Mouse (Mus musculus) hindbrain, embryonic 11.5 days (tissue): ENCODE measurements around the gene Vmn1r184. TPM values are rescaled to one million over a fixed set of nuclear protein-coding genes. Genes with fewer than 3 reads are reported as not detected.
"Not testable (repeated sequence)": the region's sequence is repeated elsewhere in the genome, so short reads cannot be mapped to it uniquely, and the experiment has no call there.

Source experiments
- ATAC-seq: fragments of 200-750 bp; cut with Nextera tagmentation; 2 replicates; pipeline ENCODE4 v1.8.0; 2017; ENCODE audit warnings: mild to moderate bottlenecking, moderate TSS enrichment, moderate library complexity; ENCODE audit not compliant: low FRiP score
- DNase-seq: peaks from one replicate; pipeline ENCODE4 v3.0.0-alpha.2; 2015; ENCODE audit warnings: low spot score
- H3K27ac ChIP-seq: fragments of 300-500 bp; sonication (generic); 2 replicates; pipeline ENCODE4 v1.5.1; 2014; ENCODE audit warnings: mild to moderate bottlenecking, low read depth, low read length
- H3K27me3 ChIP-seq: fragments of 300-500 bp; sonication (generic); 2 replicates; pipeline ENCODE4 v1.6.1; 2014; ENCODE audit warnings: mild to moderate bottlenecking, low read length, moderate library complexity, mixed read lengths; ENCODE audit not compliant: control insufficient read depth, insufficient read depth
- H3K36me3 ChIP-seq: fragments of 300-500 bp; sonication (generic); 2 replicates; pipeline ENCODE4 v1.6.1; 2014; ENCODE audit warnings: mild to moderate bottlenecking, low read length, moderate library complexity, mixed read lengths; ENCODE audit not compliant: control insufficient read depth, insufficient read depth
- H3K4me1 ChIP-seq: fragments of 300-500 bp; sonication (generic); replicated peaks from 2 replicates; pipeline ENCODE4 v1.6.1; 2014; ENCODE audit warnings: low read length, mixed read lengths; ENCODE audit not compliant: control insufficient read depth, insufficient read depth
- H3K4me2 ChIP-seq: fragments of 300-500 bp; sonication (generic); replicated peaks from 2 replicates; pipeline ENCODE4 v1.6.1; 2014; ENCODE audit warnings: mild to moderate bottlenecking, low read depth, low read length
- H3K4me3 ChIP-seq: fragments of 300-500 bp; sonication (generic); 2 replicates; pipeline ENCODE4 v1.5.1; 2014; ENCODE audit warnings: low read depth, low read length
- H3K9ac ChIP-seq: fragments of 300-500 bp; sonication (generic); 2 replicates; pipeline ENCODE4 v1.6.1; 2014; ENCODE audit warnings: low read depth, low read length
- H3K9me3 ChIP-seq: fragments of 300-500 bp; sonication (generic); 2 replicates; pipeline ENCODE4 v1.6.1; 2016; ENCODE audit warnings: low read length; ENCODE audit not compliant: control insufficient read depth
- WGBS: fragments of 180-500 bp; shearing (Covaris S2); extraction: QIAGEN DNeasy Blood & Tissue Kit; methylation state at CpG from one replicate; pipeline ENCODE4 v1.1.7; 2014; 5-methylcytosine and 5-hydroxymethylcytosine counted together
- polyA plus RNA-seq: library from polyadenylated mRNA; unstranded; fragments of >200 nt; fragmentation: Nextera tagmentation; extraction: Ambion mirVana; gene quantifications from 2 replicates; pipeline ENCODE4 v1.2.1, GENCODE M21; 2014

The Vmn1r184 gene
- not detected in 2 replicates for polyA plus RNA-seq

DNA sequence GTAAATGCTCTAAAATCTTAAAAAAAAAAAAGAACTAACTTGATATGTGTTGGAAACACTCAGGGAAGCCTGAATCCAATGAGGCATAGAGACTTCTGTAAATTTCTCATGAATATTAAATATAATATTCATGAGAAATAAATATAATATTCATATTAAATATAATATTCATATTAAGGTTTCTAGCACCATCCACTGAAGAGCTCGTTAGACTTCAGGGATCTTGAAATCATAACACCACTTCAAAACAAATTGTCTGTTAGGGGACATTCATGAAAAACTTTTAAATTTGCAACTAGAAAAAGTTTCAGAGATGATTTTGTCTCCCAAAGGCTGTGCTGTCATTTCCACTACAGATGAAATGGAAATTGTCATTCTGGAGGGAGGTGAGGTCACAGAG, at the start of gene Vmn1r184:
Gene Vmn1r184, plus strand, starts transcription at position 301 of the 400 bp plus-strand sequence.
- not testable (repeated sequence) for H3K4me2 ChIP-seq, H3K4me3 ChIP-seq, H3K36me3 ChIP-seq, H3K9me3 ChIP-seq, H3K27ac ChIP-seq, H3K9ac ChIP-seq, H3K4me1 ChIP-seq, ATAC-seq, DNase-seq, H3K27me3 ChIP-seq
- WGBS, result 86% methylated on average over 1 of the region's 1 CpGs

DNA sequence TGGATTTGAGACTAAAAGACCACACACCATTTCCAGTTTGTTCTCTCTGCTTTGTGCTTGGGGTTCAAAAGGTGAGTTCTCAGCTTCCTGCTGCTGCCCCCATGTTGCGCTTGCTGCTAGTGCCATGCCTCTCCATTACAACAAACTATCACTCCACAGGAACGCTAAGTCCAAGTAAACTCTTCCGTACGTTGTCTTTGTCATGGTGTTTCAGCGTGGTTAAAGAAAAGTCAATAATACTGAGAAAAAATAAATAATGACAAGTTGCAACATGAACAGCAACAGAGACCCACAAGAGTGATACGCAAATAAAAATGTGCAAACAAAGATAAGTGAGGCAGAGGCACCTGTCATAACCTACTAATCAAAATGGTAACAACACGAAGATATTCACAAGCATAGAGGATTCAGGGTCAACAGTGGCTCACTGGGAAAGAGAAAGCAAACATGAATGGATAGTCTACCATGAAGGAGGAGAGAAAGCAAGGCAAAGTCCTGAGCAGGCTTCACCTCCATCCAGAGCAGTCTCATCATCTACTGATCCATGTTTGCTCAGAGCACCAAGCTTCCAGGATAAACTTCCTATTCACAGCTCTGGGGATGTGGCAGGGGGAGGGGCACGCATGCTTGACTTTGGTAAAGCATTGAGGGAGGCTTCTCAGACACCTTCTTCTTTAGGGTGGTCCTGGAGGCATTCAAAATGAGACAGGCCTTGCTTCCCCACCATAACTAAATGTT, 43.5 kb downstream of the Vmn1r184 start:
- H3K27ac ChIP-seq, H3K27me3 ChIP-seq, H3K9me3 ChIP-seq, H3K9ac ChIP-seq, H3K4me1 ChIP-seq, H3K4me2 ChIP-seq, ATAC-seq, H3K4me3 ChIP-seq, H3K36me3 ChIP-seq, DNase-seq: not testable (repeated sequence)
- 83% methylated on average over 8 of the region's 8 CpGs for WGBS

DNA sequence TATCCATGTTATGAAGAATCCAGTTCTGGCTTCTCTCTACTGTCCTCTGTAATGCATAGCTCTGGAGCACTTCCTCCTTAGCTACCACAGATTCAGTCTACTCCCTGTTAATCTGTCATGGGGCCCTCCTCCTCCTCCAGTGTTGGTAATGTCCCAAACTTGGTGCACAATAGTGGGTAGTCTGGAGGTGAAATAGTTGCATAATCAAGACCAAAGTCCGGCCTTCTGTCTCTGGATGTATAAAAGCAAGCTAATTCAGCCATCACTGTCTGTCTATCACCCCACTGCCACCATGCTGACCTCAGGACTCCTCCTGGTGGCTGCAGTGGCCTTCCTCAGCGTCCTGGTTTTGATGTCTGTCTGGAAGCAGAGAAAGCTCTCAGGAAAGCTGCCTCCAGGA, 46.8 kb downstream of the Vmn1r184 start, which contains the start of gene Cyp2a4:
Gene Cyp2a4, plus strand, starts transcription at position 244 of the 400 bp plus-strand sequence.
- H3K27me3 ChIP-seq, H3K4me1 ChIP-seq, H3K27ac ChIP-seq, H3K36me3 ChIP-seq, ATAC-seq, DNase-seq, H3K9me3 ChIP-seq, H3K4me2 ChIP-seq, H3K9ac ChIP-seq, H3K4me3 ChIP-seq: not testable (repeated sequence)
- WGBS, result 60% methylated on average over 2 of the region's 2 CpGs

DNA sequence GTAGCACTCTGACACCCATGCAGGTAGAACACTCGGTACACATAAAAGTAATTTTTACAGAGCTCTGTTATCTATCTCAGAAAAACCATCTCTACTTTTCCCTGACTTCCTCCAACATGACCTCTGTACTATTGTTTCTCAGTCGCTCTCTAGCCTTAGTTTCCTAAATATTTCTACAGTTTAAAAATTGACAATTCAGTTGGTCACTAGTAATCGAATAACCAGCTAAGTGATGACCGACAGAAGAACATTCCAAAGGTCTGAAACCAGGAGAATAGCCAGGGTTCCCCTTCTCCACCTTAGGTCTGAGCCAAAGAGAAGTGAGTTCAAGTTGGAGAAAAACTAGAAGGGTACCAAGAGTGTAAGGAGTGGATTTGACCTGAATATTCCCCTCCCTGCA, 51.7 kb downstream of the Vmn1r184 start:
- H3K4me3 ChIP-seq, H3K4me2 ChIP-seq, H3K9me3 ChIP-seq, H3K9ac ChIP-seq, H3K27ac ChIP-seq, H3K36me3 ChIP-seq, H3K4me1 ChIP-seq, DNase-seq, H3K27me3 ChIP-seq, ATAC-seq: not testable (repeated sequence)
- WGBS, result 90% methylated on average over 4 of the region's 4 CpGs

DNA sequence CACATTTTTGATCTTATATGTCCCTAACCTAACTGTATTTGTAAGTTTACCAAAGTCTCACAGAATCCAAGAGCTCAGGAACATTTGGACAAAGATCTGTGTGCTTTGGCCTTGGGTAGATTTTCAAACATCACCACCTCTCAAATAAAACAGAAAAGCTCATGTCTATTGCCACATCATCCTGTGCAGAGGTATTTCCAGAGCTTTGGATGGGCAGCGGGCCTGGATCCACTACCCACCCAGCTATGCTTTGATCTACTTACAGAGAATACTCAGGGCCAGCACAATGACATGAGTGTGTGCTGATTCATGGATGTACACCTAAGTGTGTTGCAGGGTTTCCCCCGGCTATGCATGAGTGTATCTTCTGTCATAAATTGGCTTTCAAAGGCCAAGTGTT, 55.1 kb downstream of the Vmn1r184 start:
- not testable (repeated sequence) for H3K27me3 ChIP-seq, H3K9me3 ChIP-seq, ATAC-seq, H3K4me1 ChIP-seq, H3K4me2 ChIP-seq, H3K4me3 ChIP-seq, H3K36me3 ChIP-seq, DNase-seq, H3K9ac ChIP-seq, H3K27ac ChIP-seq
- WGBS, result 95% methylated on average over 2 of the region's 2 CpGs

DNA sequence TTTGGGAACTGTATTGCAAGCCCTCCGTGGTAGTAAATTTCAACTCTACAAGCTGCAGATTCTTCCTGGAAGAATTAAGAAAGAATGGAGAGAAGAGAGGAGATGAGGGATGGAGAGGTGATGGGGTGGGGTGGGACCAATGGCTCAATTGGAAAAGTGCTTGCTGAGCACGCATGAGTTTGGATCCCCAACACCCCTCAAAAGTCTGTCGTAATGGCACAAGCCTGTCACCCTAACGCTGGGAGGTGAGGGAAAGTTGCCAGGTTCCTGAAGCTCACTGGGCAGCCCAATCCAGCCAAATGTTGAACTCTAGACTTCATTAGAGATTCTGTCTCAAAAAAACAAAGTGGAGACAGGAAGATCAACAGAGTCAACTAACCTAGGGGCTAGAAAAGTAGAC, 55.7 kb downstream of the Vmn1r184 start:
- not testable (repeated sequence) for H3K9me3 ChIP-seq, DNase-seq, ATAC-seq, H3K27ac ChIP-seq, H3K4me2 ChIP-seq, H3K36me3 ChIP-seq, H3K4me1 ChIP-seq, H3K4me3 ChIP-seq, H3K9ac ChIP-seq, H3K27me3 ChIP-seq
- 78% methylated on average over 4 of the region's 4 CpGs for WGBS

Other genes with a start within 250 kb of the Vmn1r184 start
- not detected in 2 replicates for gene Cyp2b13, start 198.8 kb upstream of the Vmn1r184 start, polyA plus RNA-seq
- not detected in 2 replicates for gene Cyp2b9, start 86.9 kb upstream of the Vmn1r184 start, polyA plus RNA-seq
- not detected in 2 replicates for gene Cyp2a4, start 46.8 kb downstream of the Vmn1r184 start, polyA plus RNA-seq
- gene Nlrp9c, start 143.4 kb downstream of the Vmn1r184 start, polyA plus RNA-seq, result not detected in 2 replicates
- not detected in 2 replicates for gene Nlrp4a, start 174.8 kb downstream of the Vmn1r184 start, polyA plus RNA-seq